Mouse (Mus musculus) heart, adult 18-20 months (tissue): ENCODE data around the gene Uhrf2. TPM values are rescaled to one million over a fixed set of nuclear protein-coding genes. Genes with fewer than 3 reads are reported as not detected.
A peak's percentile ranks its signal among the peaks of the same experiment; 100 is the strongest.
"Not testable (repeated sequence)": the region's sequence is repeated elsewhere in the genome, so short reads cannot be mapped to it uniquely, and the experiment has no call there.

Source experiments
- DNase-seq, 2 experiments: peaks; one replicate each; pipeline ENCODE4 v3.0.0; 2021 to 2022; ENCODE audit warnings: mixed read lengths in 1 of 2
- long read RNA-seq, 2 experiments: library from polyadenylated mRNA; stranded (forward); transcript quantifications; one replicate each; pipeline ENCODE4 v2.0.0; 2021
- total RNA-seq, 2 experiments: library from RNA; stranded (reverse); gene quantifications; 2 replicates each; pipeline ENCODE4 v1.2.3; 2021

The Uhrf2 gene
- total RNA-seq, result 10 to 100 TPM; 18.8 to 24.0 TPM
- long read RNA-seq, experiment 1, transcript Uhrf2-201 (16 exons, 3,536 nt), result major isoform, 6 of 13 reads
- long read RNA-seq, experiment 1, partial matches to known transcripts, result 2 of 13 reads
- long read RNA-seq, experiment 1, other reads (novel, unspliced or antisense), result 5 of 13 reads
- long read RNA-seq, experiment 2, transcript Uhrf2-201 (16 exons, 3,536 nt), result major isoform, 6 of 9 reads
- long read RNA-seq, experiment 2, partial matches to known transcripts, result 0 of 9 reads
- long read RNA-seq, experiment 2, other reads (novel, unspliced or antisense), result 3 of 9 reads

- peak; percentile 97 for DNase-seq
Observed at GRCm38 (mm10) chr19:30029894-30030635, at the start of gene Uhrf2. Gene Uhrf2, plus strand, starts transcription at chr19:30030513.

GRCm38 (mm10) chr19:29984208-29985005 is 45.9 kb upstream of the Uhrf2 start:
- peak in 1 of 2 experiments; percentile 18 for DNase-seq

GRCm38 (mm10) chr19:29986464-29987091 is 43.7 kb upstream of the Uhrf2 start:
- DNase-seq, result peak; percentile 31 to 39

- DNase-seq, result no peak
Observed at GRCm38 (mm10) chr19:30000406-30001365, 29.6 kb upstream of the Uhrf2 start.

- DNase-seq, result no peak
Observed at GRCm38 (mm10) chr19:30001550-30001949, 28.8 kb upstream of the Uhrf2 start.

- DNase-seq, result no peak
Observed at GRCm38 (mm10) chr19:30003621-30004020, 26.7 kb upstream of the Uhrf2 start, which contains the start of gene Trpd52l3. Gene Trpd52l3, plus strand, starts transcription at chr19:30003790.

GRCm38 (mm10) chr19:30006371-30006770 is 23.9 kb upstream of the Uhrf2 start:
- DNase-seq, result no peak

- no peak for DNase-seq
Observed at GRCm38 (mm10) chr19:30010520-30011296, 19.6 kb upstream of the Uhrf2 start.

- no peak for DNase-seq
Observed at GRCm38 (mm10) chr19:30014331-30014730, 16.0 kb upstream of the Uhrf2 start.

GRCm38 (mm10) chr19:30016156-30016555 is 14.2 kb upstream of the Uhrf2 start:
- no peak for DNase-seq

- not testable (repeated sequence) for DNase-seq
Observed at GRCm38 (mm10) chr19:30023419-30023818, 6.9 kb upstream of the Uhrf2 start.

GRCm38 (mm10) chr19:30029002-30029710 is 1.2 kb upstream of the Uhrf2 start:
- DNase-seq, result no peak

- peak in 1 of 2 experiments; percentile 38 for DNase-seq
Observed at GRCm38 (mm10) chr19:30030636-30031467, 539 bp downstream of the Uhrf2 start.

GRCm38 (mm10) chr19:30031468-30031931 is 1.2 kb downstream of the Uhrf2 start:
- peak; percentile 24 to 32 for DNase-seq

- no peak for DNase-seq
Observed at GRCm38 (mm10) chr19:30032206-30032605, 1.9 kb downstream of the Uhrf2 start.

GRCm38 (mm10) chr19:30035361-30035760 is 5.0 kb downstream of the Uhrf2 start:
- DNase-seq, result no peak

- no peak for DNase-seq
Observed at GRCm38 (mm10) chr19:30043691-30044090, 13.4 kb downstream of the Uhrf2 start.

GRCm38 (mm10) chr19:30044630-30045029 is 14.3 kb downstream of the Uhrf2 start:
- DNase-seq, result no peak
